Mouse (Mus musculus) embryonic facial prominence, embryonic 11.5 days (tissue): ENCODE results near the gene Corin. TPM values are rescaled to one million over a fixed set of nuclear protein-coding genes. Genes with fewer than 3 reads are reported as not detected.

ENCODE experiments used
- ATAC-seq: fragments of 200-750 bp; cut with Nextera tagmentation; replicated peaks from 2 replicates; pipeline ENCODE4 v1.8.0; 2017; ENCODE audit warnings: low read depth; ENCODE audit not compliant: insufficient number of reproducible peaks, low FRiP score, low TSS enrichment
- DNase-seq: peaks from one replicate; pipeline ENCODE4 v3.0.0-alpha.2; 2015; ENCODE audit warnings: low spot score
- H3K27ac ChIP-seq: fragments of 300-500 bp; sonication (generic); replicated peaks from 2 replicates; pipeline ENCODE4 v1.5.1; 2014; ENCODE audit warnings: mild to moderate bottlenecking, low read depth, low read length, control low read depth
- H3K27me3 ChIP-seq: fragments of 300-500 bp; sonication (generic); 2 replicates; pipeline ENCODE4 v1.6.1; 2014; ENCODE audit warnings: mild to moderate bottlenecking, low read length, moderate library complexity, mixed read lengths; ENCODE audit not compliant: control insufficient read depth, insufficient read depth
- H3K36me3 ChIP-seq: fragments of 300-500 bp; sonication (generic); replicated peaks from 2 replicates; pipeline ENCODE4 v1.6.1; 2014; ENCODE audit warnings: low read depth, mild to moderate bottlenecking, low read length, moderate library complexity, mixed read lengths; ENCODE audit not compliant: control insufficient read depth, insufficient read depth
- H3K4me1 ChIP-seq: fragments of 300-500 bp; sonication (generic); 2 replicates; pipeline ENCODE4 v1.6.1; 2014; ENCODE audit warnings: low read length, mixed read lengths; ENCODE audit not compliant: control insufficient read depth, insufficient read depth
- H3K4me2 ChIP-seq: fragments of 300-500 bp; sonication (generic); 2 replicates; pipeline ENCODE4 v1.6.1; 2014; ENCODE audit warnings: low read depth, mild to moderate bottlenecking, control low read depth, low read length, moderate library complexity
- H3K4me3 ChIP-seq: fragments of 300-500 bp; sonication (generic); 2 replicates; pipeline ENCODE4 v1.5.1; 2014; ENCODE audit warnings: low read depth, low read length, control low read depth
- H3K9ac ChIP-seq: fragments of 300-500 bp; sonication (generic); replicated peaks from 2 replicates; pipeline ENCODE4 v1.6.1; 2014; ENCODE audit warnings: mild to moderate bottlenecking, control low read depth, low read length
- H3K9me3 ChIP-seq: fragments of 300-500 bp; sonication (generic); replicated peaks from 2 replicates; pipeline ENCODE4 v1.6.1; 2016; ENCODE audit warnings: mild to moderate bottlenecking, low read length, inconsistent platforms, mixed read lengths; ENCODE audit not compliant: control insufficient read depth
- WGBS: fragments of 180-500 bp; shearing (Covaris S2); extraction: QIAGEN DNeasy Blood & Tissue Kit; methylation state at CpG from one replicate; pipeline ENCODE4 v1.1.7; 2014; 5-methylcytosine and 5-hydroxymethylcytosine counted together
- polyA plus RNA-seq: library from polyadenylated mRNA; unstranded; fragments of >200 nt; fragmentation: Nextera tagmentation; extraction: Ambion mirVana; gene quantifications from 2 replicates; pipeline ENCODE4 v1.2.1, GENCODE M21; 2014

Corin gene
- 4.0 and 4.2 TPM in 2 replicates for polyA plus RNA-seq

DNA sequence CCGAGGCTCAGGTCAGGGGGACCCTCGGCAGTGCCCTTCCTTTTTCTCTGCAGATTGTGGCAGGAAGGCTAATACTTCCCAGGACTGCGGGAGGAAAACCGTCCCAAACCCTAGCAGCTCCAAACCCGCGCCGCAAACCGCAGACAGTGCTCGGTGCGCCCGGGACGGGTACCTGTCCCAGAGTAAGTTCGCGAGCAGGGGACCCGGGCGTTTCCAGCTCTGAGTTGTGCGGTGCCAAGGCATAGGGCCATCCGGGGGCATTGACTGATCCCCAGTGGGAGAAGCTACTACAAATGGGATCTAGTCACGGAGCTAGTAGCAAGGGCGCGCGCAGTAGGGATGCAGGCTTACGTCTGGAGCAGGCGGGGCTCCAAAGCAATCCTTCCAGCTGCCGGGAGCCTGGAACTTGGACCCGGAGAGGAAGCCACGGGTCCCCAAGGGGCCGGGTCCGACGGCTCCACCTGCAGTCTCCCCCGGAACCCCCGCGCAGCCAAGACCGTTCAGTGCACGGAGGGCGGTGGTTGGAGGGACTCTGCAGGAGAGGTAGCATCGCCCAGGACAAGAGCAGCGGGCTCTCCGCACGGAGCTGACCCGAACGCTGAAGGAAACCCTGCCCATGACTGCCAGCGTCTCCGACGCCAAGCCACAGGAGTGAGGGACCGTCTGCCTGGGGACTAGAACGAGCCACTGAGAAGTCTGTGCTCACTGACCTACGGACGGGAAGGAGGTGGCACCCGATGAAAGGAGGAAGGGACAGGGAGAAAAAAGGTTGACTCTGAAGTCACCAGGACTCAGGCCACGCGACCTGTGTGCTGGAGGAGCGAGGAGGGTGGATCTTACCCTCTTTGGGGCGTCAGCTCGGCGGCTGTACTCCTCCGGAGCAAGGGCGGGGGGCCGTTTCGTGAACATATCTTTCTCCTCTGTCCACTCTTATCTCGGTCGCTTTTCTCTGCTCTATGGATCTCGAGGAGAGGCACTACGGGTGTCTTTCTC lies at the start of gene Corin:
Gene Corin, minus strand, starts transcription at position 943 of the 993 bp plus-strand sequence.
- H3K4me2 ChIP-seq: peak within 1 kb of the TSS; percentile 69

DNA sequence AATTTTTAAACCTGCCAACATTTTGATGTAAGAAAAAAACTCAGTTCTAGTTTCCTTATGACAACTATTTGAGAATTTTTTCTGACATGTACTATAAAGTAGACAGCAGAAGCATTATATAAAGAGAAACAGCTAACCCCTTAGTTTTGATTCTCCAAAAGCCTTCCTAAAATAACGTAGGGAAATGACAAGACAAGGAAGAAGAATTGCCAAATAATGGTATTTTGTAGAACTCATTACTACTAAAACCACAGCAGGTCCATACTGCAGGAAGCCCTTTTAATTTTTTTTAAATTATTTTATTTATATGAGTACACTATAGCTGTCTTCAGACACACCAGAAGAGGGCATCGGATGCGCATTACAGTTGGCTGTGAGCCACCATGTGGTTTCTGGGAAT lies 46.9 kb upstream of the Corin start:
- no peaks in the 10 kb centered on the region; the same call in 1 of the 2 replicates for H3K36me3 ChIP-seq
- no peak overlapping the region for H3K4me2 ChIP-seq
- no peak overlapping the region for H3K9ac ChIP-seq
- no peak overlapping the region for H3K4me3 ChIP-seq
- 92% methylated on average over 3 of the region's 3 CpGs for WGBS
- H3K4me1 ChIP-seq: no peaks in the 10 kb centered on the region
- no peak for ATAC-seq
- DNase-seq: no peak
- no peaks in the 10 kb centered on the region for H3K27me3 ChIP-seq
- H3K9me3 ChIP-seq: no peaks in the 10 kb centered on the region
- H3K27ac ChIP-seq: no peak overlapping the region

More for the DNA sequence above, at the start of gene Corin:
- H3K9me3 ChIP-seq: no peaks in the 10 kb centered on the region
- WGBS: 1% methylated on average over 64 of the region's 64 CpGs
- H3K36me3 ChIP-seq: no peaks in the 10 kb centered on the region
- ATAC-seq: 0 out of 2 replicates have a peak, but pooled peaks have one; percentile 24
- peaks cover 17% of the 10 kb centered on the region for H3K27me3 ChIP-seq
- peak; percentile 30 for DNase-seq
- H3K27ac ChIP-seq: no peak within 1 kb of the TSS
- peak within 1 kb of the TSS; percentile 43 for H3K4me3 ChIP-seq
- H3K9ac ChIP-seq: peak within 1 kb of the TSS; percentile 37
- H3K4me1 ChIP-seq: no peaks in the 10 kb centered on the region; the same call in 1 of the 2 replicates

DNA sequence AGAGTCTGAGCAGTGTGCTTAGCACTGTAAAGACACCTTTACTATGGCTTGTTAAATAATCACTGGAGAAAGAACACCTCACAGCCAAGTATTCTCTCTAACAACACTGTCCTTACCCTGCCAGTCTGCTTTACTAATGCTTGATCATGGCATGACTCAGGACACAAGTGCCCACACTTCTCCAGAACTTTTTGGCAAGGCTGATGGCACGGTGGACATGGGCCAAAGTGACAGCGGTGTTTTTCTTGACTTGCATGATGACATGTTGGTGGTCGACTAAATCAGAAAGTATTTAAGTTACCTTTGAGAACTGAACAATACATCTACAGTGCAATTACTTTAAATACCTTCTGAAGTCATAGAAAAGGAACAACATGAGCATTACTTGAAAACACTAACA lies 24.6 kb upstream of the Corin start:
- no peaks in the 10 kb centered on the region for H3K9me3 ChIP-seq
- no peaks in the 10 kb centered on the region for H3K27me3 ChIP-seq
- H3K27ac ChIP-seq: no peak overlapping the region
- no peak overlapping the region for H3K4me3 ChIP-seq
- no peak for DNase-seq
- ATAC-seq: no peak
- H3K9ac ChIP-seq: no peak overlapping the region
- 90% methylated on average over 3 of the region's 3 CpGs for WGBS
- no peaks in the 10 kb centered on the region for H3K4me1 ChIP-seq
- no peak overlapping the region for H3K4me2 ChIP-seq
- H3K36me3 ChIP-seq: peaks cover 8% of the 10 kb centered on the region; the same call in 1 of the 2 replicates

DNA sequence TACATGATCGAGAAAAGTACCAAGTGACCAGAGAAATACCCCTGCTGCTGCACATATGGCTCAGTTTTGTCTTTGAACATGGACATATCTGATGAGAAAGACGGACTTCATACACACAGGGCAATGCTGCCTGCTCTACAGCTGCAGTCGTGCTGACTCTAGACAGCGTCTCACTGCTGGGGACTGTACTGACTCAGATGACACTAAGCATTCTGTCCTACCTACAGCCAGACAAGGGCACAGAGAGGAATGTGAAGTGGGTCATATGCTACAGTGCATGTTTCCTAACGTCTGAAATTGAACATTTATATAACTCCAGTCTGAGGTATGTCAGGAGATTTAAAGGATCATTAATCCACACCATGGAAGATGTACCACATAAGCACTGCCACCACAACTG lies 9.5 kb upstream of the Corin start:
- 85% methylated on average over 5 of the region's 5 CpGs for whole genome bisulfite sequencing
- Histone ChIP-seq H3K9ac (no peak overlapping the region), H3K27me3 (no peaks in the 10 kb centered on the region), H3K4me1 (no peaks in the 10 kb centered on the region), H3K4me2 (no peak overlapping the region), H3K4me3 (no peak overlapping the region), H3K9me3 (no peaks in the 10 kb centered on the region), H3K36me3 (no peaks in the 10 kb centered on the region; the same call in 1 of the 2 replicates), H3K27ac (no peak overlapping the region)
- no peak for ATAC-seq
- no peak for DNase-seq

DNA sequence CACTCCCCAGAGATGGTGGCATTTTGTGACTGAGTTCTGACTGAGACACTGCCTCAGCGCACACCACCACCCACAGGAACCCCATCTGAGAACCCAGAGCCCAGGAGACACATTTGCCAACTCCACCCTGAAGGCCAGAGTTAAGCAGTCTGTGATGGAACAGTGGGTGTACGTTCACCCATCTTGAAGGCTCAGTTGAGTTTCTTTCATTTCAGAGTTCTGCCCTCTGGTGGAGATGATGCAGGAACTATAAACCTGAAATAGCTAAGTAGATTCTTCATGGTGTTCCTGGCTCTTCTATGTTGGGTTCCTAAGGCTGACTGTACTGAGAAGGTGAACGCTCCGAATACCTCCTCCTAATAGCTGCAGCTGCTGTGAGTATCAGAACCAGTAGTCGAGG lies 1.5 kb upstream of the Corin start:
- Histone ChIP-seq H3K4me1 (no peaks in the 10 kb centered on the region; the same call in 1 of the 2 replicates), H3K36me3 (no peaks in the 10 kb centered on the region), H3K4me2 (no peak overlapping the region), H3K9me3 (no peaks in the 10 kb centered on the region), H3K27me3 (peaks cover 17% of the 10 kb centered on the region), H3K27ac (no peak overlapping the region), H3K4me3 (no peak overlapping the region), H3K9ac (no peak overlapping the region)
- no peak for ATAC-seq
- 76% methylated on average over 5 of the region's 5 CpGs for WGBS
- peak; percentile 58 for DNase-seq

DNA sequence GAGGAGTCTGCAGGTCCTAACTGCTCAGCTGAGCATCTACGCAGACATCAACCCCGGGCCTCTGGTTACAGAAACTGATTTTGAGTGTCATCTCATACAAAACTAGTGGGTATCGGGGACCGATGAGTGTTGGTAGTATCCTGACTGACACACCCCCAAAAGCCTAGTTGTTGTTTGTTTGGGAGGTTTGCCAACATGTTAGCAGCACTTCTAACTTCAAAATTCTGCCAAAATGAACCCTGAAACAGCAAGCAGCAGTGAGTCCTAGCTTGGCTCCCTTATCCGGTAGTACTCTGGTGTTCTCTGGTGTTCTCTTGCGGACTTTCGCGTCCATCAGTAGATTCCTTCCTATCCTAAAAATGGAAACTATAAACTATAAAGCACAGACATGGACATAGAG lies 1.5 kb downstream of the Corin start:
- H3K9me3 ChIP-seq: no peaks in the 10 kb centered on the region
- no peak overlapping the region for H3K9ac ChIP-seq
- no peak for ATAC-seq
- no peak overlapping the region for H3K4me2 ChIP-seq
- H3K4me1 ChIP-seq: no peaks in the 10 kb centered on the region; the same call in 1 of the 2 replicates
- H3K36me3 ChIP-seq: no peaks in the 10 kb centered on the region
- 72% methylated on average over 8 of the region's 8 CpGs for WGBS
- H3K4me3 ChIP-seq: no peak overlapping the region
- DNase-seq: no peak
- H3K27me3 ChIP-seq: peaks cover 17% of the 10 kb centered on the region
- no peak overlapping the region for H3K27ac ChIP-seq

DNA sequence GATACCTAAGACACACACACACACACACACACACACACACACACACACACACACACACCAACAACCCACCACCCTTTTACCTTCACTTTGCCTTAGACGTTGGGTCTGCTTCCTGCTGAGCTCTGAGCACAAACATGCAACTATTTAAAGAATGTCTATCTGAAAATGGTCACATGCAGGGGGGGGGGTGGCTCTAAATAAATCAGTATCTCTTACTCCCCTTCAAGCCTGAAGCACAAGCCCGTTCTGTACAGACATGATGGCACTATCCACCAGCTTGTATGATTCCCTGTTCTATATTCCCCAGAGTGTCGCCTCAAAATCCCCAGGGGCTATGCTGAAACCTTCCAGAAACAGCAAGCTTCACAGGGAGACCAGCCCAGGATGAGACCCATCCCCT lies 2.5 kb downstream of the Corin start:
- no peak overlapping the region for H3K4me3 ChIP-seq
- H3K9ac ChIP-seq: no peak overlapping the region
- no peak for DNase-seq
- H3K4me1 ChIP-seq: no peaks in the 10 kb centered on the region; the same call in 1 of the 2 replicates
- H3K4me2 ChIP-seq: no peak overlapping the region
- no peak for ATAC-seq
- 45% methylated on average over 3 of the region's 3 CpGs for WGBS
- H3K36me3 ChIP-seq: no peaks in the 10 kb centered on the region
- H3K9me3 ChIP-seq: no peaks in the 10 kb centered on the region
- H3K27ac ChIP-seq: no peak overlapping the region
- peaks cover 17% of the 10 kb centered on the region for H3K27me3 ChIP-seq

DNA sequence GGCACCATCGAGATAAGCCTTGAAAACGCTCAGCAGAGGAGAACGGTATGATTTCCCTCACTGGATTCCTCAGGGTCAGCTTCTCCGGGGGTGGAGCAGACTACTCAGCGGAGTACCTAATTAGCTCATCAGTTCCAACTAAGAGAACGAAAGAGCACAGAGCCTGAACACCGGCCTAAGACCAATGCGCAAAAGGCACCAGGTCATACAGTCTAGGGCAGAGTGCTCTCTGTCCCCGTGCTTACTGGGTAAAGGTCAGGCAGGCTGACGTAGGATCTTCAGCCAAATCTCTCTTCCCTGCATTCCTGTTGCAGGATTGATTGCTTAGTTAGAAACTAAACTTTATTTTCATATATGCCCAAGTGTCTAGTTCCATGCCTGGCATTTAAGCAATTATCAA lies 6.0 kb downstream of the Corin start:
- no peak overlapping the region for H3K27ac ChIP-seq
- peaks cover 3% of the 10 kb centered on the region for H3K27me3 ChIP-seq
- ATAC-seq (no peak), DNase-seq (no peak)
- H3K36me3 ChIP-seq: no peaks in the 10 kb centered on the region
- no peaks in the 10 kb centered on the region for H3K9me3 ChIP-seq
- no peak overlapping the region for H3K4me2 ChIP-seq
- H3K4me1 ChIP-seq: no peaks in the 10 kb centered on the region; the same call in 1 of the 2 replicates
- H3K9ac ChIP-seq: no peak overlapping the region
- 70% methylated on average over 10 of the region's 10 CpGs for WGBS
- H3K4me3 ChIP-seq: no peak overlapping the region
